Mouse (Mus musculus) liver, embryonic 12.5 days (tissue): ENCODE measurements around the gene Tspo2. TPM values are rescaled to one million over a fixed set of nuclear protein-coding genes. Genes with fewer than 3 reads are reported as not detected.

Experiments used
- ATAC-seq: fragments of 200-750 bp; cut with Nextera tagmentation; 2 replicates; pipeline ENCODE4 v1.8.0; 2017; ENCODE audit warnings: moderate number of reproducible peaks, mild to moderate bottlenecking, moderate library complexity
- H3K27ac ChIP-seq: fragments of 300-500 bp; sonication (generic); 2 replicates; pipeline ENCODE4 v1.5.1; 2016; ENCODE audit warnings: mild to moderate bottlenecking
- H3K27me3 ChIP-seq: fragments of 300-500 bp; sonication (generic); replicated peaks from 2 replicates; pipeline ENCODE4 v1.6.1; 2016; ENCODE audit warnings: mild to moderate bottlenecking, moderate library complexity
- H3K36me3 ChIP-seq: fragments of 300-500 bp; sonication (generic); 2 replicates; pipeline ENCODE4 v1.6.1; 2016; ENCODE audit warnings: mild to moderate bottlenecking, moderate library complexity
- H3K4me1 ChIP-seq: fragments of 300-500 bp; sonication (generic); 2 replicates; pipeline ENCODE4 v1.6.1; 2016
- H3K4me2 ChIP-seq: fragments of 300-500 bp; sonication (generic); 2 replicates; pipeline ENCODE4 v1.6.1; 2016; ENCODE audit warnings: mild to moderate bottlenecking, moderate library complexity
- H3K4me3 ChIP-seq: fragments of 300-500 bp; sonication (generic); 2 replicates; pipeline ENCODE4 v1.5.1; 2016; ENCODE audit warnings: mild to moderate bottlenecking, moderate library complexity
- H3K9ac ChIP-seq: fragments of 300-500 bp; sonication (generic); 2 replicates; pipeline ENCODE4 v1.6.1; 2016; ENCODE audit warnings: mild to moderate bottlenecking, moderate library complexity
- H3K9me3 ChIP-seq: fragments of 300-500 bp; sonication (generic); replicated peaks from 2 replicates; pipeline ENCODE4 v1.6.1; 2016; ENCODE audit warnings: mild to moderate bottlenecking, moderate library complexity
- WGBS: fragments of 180-500 bp; shearing (Covaris S2); methylation state at CpG from one replicate; pipeline ENCODE4 v1.1.7; 2016; ENCODE audit not compliant: insufficient replicate concordance; 5-methylcytosine and 5-hydroxymethylcytosine counted together
- polyA plus RNA-seq: library from polyadenylated mRNA; unstranded; fragments of >200 nt; fragmentation: Nextera tagmentation; extraction: Ambion mirVana; gene quantifications from 2 replicates; pipeline ENCODE4 v1.2.1, GENCODE M21; 2016

Gene Tspo2
- polyA plus RNA-seq, 1 experiment from 2014 or later: 123 TPM

GRCm38 (mm10) chr17:48467395-48468231, 16.3 kb upstream of the Tspo2 start:
- 5% methylated on average over 22 of the region's 22 CpGs for WGBS
- Histone ChIP-seq H3K4me3 (peak overlapping the region; percentile 55), H3K4me1 (peaks cover 20% of the 10 kb centered on the region), H3K4me2 (peak overlapping the region; percentile 89), H3K27ac (peak overlapping the region; percentile 83), H3K9ac (peak overlapping the region; percentile 66), H3K27me3 (peaks cover 41% of the 10 kb centered on the region), H3K9me3 (no peaks in the 10 kb centered on the region), H3K36me3 (no peaks in the 10 kb centered on the region)
- peak; percentile 74 for ATAC-seq

DNA sequence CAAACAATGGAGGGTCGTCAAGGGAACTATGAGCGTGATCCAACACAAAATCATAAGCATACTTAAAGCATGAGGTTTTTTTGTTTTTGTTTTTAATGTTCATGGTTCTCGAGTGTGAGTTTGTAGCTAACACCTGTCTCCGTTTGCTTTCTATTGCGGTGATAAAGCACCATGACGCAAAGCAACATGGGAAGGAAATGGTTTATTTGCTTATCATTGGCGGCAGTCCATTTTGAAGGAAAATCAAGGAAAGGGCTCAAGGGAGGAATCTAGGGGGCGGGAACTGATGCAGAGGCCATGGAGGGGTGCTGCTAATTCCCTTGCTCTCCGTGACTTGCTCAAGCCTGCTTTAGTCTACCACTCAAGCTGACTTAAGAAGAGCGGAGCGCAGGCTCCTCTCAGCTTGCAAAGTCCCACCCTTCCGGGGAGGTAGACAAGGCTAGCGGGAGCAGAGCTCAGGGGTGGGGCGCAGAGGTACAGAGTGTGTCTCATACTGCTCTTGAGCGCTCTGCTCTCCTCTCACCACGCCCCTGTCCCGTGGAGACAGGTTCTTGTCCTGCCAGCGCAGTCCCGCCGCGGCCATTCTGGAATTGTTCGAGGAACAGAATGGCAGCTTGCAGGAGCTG, 15.6 kb upstream of the Tspo2 start:
- peaks cover 44% of the 10 kb centered on the region for H3K27me3 ChIP-seq
- H3K27ac ChIP-seq: peak overlapping the region; percentile 83
- H3K36me3 ChIP-seq: no peaks in the 10 kb centered on the region
- peak overlapping the region; percentile 89 for H3K4me2 ChIP-seq
- H3K4me3 ChIP-seq: peak overlapping the region; percentile 55
- peak overlapping the region; percentile 66 for H3K9ac ChIP-seq
- peaks cover 23% of the 10 kb centered on the region for H3K4me1 ChIP-seq
- peak; percentile 94 for ATAC-seq
- no peaks in the 10 kb centered on the region for H3K9me3 ChIP-seq
- WGBS: 16% methylated on average over 22 of the region's 22 CpGs

DNA sequence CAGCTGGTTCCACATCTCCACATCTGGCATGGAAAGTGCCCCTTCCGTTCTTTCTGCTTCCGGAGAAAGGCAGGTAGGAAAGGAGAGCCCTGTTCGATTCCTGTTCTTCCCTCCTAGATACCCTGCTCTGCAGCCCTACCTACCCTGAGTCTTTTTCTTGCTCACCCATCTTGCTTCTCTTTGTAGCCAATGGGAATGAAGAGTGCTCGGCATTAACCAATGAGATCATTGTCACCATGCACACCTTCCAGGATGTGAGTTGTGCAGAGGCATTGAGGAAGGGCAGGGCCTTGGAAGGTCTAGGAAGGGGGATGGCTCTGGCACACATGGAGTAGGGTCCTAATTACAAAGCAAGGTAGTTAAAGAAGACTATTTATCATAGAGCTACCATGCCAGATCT, 12.1 kb upstream of the Tspo2 start:
- Histone ChIP-seq H3K9me3 (no peaks in the 10 kb centered on the region), H3K9ac (no peak overlapping the region), H3K36me3 (no peaks in the 10 kb centered on the region), H3K27me3 (peaks cover 37% of the 10 kb centered on the region), H3K4me1 (peaks cover 23% of the 10 kb centered on the region), H3K27ac (no peak overlapping the region), H3K4me2 (no peak overlapping the region), H3K4me3 (no peak overlapping the region)
- ATAC-seq: no peak
- WGBS: 80% methylated on average over 4 of the region's 4 CpGs

- no peak overlapping the region for H3K27ac ChIP-seq
- H3K9me3 ChIP-seq: no peaks in the 10 kb centered on the region
- peaks cover 28% of the 10 kb centered on the region for H3K4me1 ChIP-seq
- no peak overlapping the region for H3K4me2 ChIP-seq
- no peak overlapping the region for H3K4me3 ChIP-seq
- no peak overlapping the region for H3K9ac ChIP-seq
- H3K27me3 ChIP-seq: peaks cover 29% of the 10 kb centered on the region
- 81% methylated on average over 13 of the region's 13 CpGs for WGBS
- ATAC-seq: no peak
- no peaks in the 10 kb centered on the region for H3K36me3 ChIP-seq
Observed at GRCm38 (mm10) chr17:48462096-48462495, 10.8 kb upstream of the Tspo2 start.

GRCm38 (mm10) chr17:48457971-48458653, 6.8 kb upstream of the Tspo2 start:
- H3K4me2 ChIP-seq: no peak overlapping the region
- H3K27me3 ChIP-seq: peaks cover 3% of the 10 kb centered on the region; the same call in 1 of the 2 replicates
- no peaks in the 10 kb centered on the region for H3K9me3 ChIP-seq
- WGBS: 56% methylated on average over 13 of the region's 13 CpGs
- H3K4me1 ChIP-seq: peaks cover 54% of the 10 kb centered on the region
- H3K9ac ChIP-seq: no peak overlapping the region
- no peak overlapping the region for H3K4me3 ChIP-seq
- H3K27ac ChIP-seq: no peak overlapping the region
- ATAC-seq: no peak
- no peaks in the 10 kb centered on the region for H3K36me3 ChIP-seq

GRCm38 (mm10) chr17:48455955-48456354, 4.6 kb upstream of the Tspo2 start:
- Histone ChIP-seq H3K4me1 (peaks cover 67% of the 10 kb centered on the region), H3K9ac (peak overlapping the region; percentile 46), H3K27ac (peak overlapping the region; percentile 59), H3K27me3 (no peaks in the 10 kb centered on the region; the same call in 1 of the 2 replicates), H3K4me2 (peak overlapping the region; percentile 61), H3K4me3 (peak overlapping the region; percentile 38), H3K36me3 (no peaks in the 10 kb centered on the region), H3K9me3 (no peaks in the 10 kb centered on the region)
- no peak for ATAC-seq
- 75% methylated on average over 2 of the region's 2 CpGs for WGBS

DNA sequence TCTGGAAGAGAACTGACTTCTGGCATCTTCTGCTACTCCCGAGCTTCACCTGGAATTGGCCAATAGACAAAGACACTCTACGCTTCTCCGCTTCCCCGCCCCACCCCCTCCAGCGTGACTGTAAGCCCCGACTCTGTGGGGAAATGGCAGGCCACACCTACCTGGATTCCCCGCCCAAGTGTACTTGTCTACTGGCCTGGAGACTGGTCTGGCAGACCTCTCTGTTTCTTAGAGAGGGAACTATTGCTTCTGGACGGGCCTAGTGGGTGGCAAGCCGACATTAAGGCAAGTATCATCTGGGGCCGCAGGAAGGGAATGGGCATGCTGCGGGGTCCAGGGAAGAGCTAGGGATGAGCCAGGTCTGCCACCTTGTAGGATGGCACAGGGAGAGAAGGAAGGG, 3.4 kb upstream of the Tspo2 start, which contains the start of gene Unc5cl:
Unc5cl (plus strand) TSS at position 214 of the 400 bp plus-strand sequence.
- ATAC-seq: peak; percentile 28
- Histone ChIP-seq H3K9me3 (no peaks in the 10 kb centered on the region), H3K36me3 (peaks cover 5% of the 10 kb centered on the region), H3K4me1 (peaks cover 77% of the 10 kb centered on the region), H3K9ac (peak within 1 kb of the TSS; percentile 56), H3K4me3 (peak within 1 kb of the TSS; percentile 38), H3K4me2 (peak within 1 kb of the TSS; percentile 61), H3K27ac (peak within 1 kb of the TSS; percentile 59), H3K27me3 (no peaks in the 10 kb centered on the region; the same call in 1 of the 2 replicates)
- WGBS: 46% methylated on average over 11 of the region's 11 CpGs

- Histone ChIP-seq H3K4me1 (peaks cover 82% of the 10 kb centered on the region), H3K9me3 (no peaks in the 10 kb centered on the region), H3K4me3 (peak overlapping the region; percentile 38), H3K27ac (peak overlapping the region; percentile 59), H3K36me3 (peaks cover 10% of the 10 kb centered on the region), H3K27me3 (no peaks in the 10 kb centered on the region), H3K9ac (peak overlapping the region; percentile 56), H3K4me2 (peak overlapping the region; percentile 61)
- WGBS: 42% methylated on average over 7 of the region's 7 CpGs
- no peak for ATAC-seq
Observed at GRCm38 (mm10) chr17:48454190-48454589, 2.9 kb upstream of the Tspo2 start.

DNA sequence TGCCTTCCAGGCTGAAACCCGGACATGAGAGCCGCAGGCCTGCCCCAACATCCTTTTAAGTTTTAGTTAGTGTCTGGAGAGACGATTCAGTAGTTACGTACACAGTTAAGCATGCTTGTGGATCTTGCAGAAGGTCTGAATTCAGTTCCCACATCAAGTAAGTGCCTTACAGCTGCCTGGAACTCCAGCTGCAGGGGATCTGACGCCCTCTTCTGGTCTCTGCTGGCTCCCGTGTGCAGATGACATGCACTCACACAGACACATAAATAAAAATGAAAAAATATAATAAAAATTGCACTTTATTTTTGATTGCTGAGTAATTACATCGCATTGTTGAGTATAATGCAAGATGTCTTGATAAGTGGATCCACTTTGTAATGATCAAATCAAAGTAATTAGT, 2.2 kb upstream of the Tspo2 start:
- Histone ChIP-seq H3K27me3 (no peaks in the 10 kb centered on the region), H3K4me1 (peaks cover 89% of the 10 kb centered on the region), H3K36me3 (peaks cover 17% of the 10 kb centered on the region), H3K9me3 (no peaks in the 10 kb centered on the region), H3K4me3 (no peak overlapping the region), H3K4me2 (no peak overlapping the region), H3K9ac (no peak overlapping the region), H3K27ac (peak overlapping the region; percentile 72; the same call in 1 of the 2 replicates)
- WGBS: 68% methylated on average over 7 of the region's 7 CpGs
- no peak for ATAC-seq

- Histone ChIP-seq H3K9ac (peak overlapping the region; percentile 80), H3K4me1 (peaks cover 90% of the 10 kb centered on the region)
Observed at GRCm38 (mm10) chr17:48451753-48452444, 577 bp upstream of the Tspo2 start.

GRCm38 (mm10) chr17:48450666-48451352, 513 bp downstream of the Tspo2 start:
- peaks cover 34% of the 10 kb centered on the region for H3K36me3 ChIP-seq
- peaks cover 88% of the 10 kb centered on the region for H3K4me1 ChIP-seq
- H3K9me3 ChIP-seq: no peaks in the 10 kb centered on the region
- peak overlapping the region; percentile 80 for H3K9ac ChIP-seq
- H3K4me3 ChIP-seq: peak overlapping the region; percentile 67
- 28% methylated on average over 13 of the region's 13 CpGs for WGBS
- H3K4me2 ChIP-seq: peak overlapping the region; percentile 73
- ATAC-seq: peak; percentile 88
- H3K27ac ChIP-seq: peak overlapping the region; percentile 99
- H3K27me3 ChIP-seq: no peaks in the 10 kb centered on the region

More at GRCm38 (mm10) chr17:48451753-48452444, 577 bp upstream of the Tspo2 start:
- ATAC-seq: peak; percentile 16; the same call in 1 of the 2 replicates
- H3K9me3 ChIP-seq: no peaks in the 10 kb centered on the region
- peak overlapping the region; percentile 73 for H3K4me2 ChIP-seq
- peak overlapping the region; percentile 99 for H3K27ac ChIP-seq
- WGBS: 49% methylated on average over 9 of the region's 9 CpGs
- H3K27me3 ChIP-seq: no peaks in the 10 kb centered on the region
- peak overlapping the region; percentile 67 for H3K4me3 ChIP-seq
- H3K36me3 ChIP-seq: peaks cover 27% of the 10 kb centered on the region
